Mouse (Mus musculus) heart, postnatal 25 days (tissue): Measurements from ENCODE around the gene Esd. TPM values are rescaled to one million over a fixed set of nuclear protein-coding genes. Genes with fewer than 3 reads are reported as not detected.

Source experiments
- DNase-seq: peaks from one replicate; pipeline ENCODE4 v3.0.0; 2022; ENCODE audit warnings: low spot score
- intact Hi-C: fragments of 180-260 bp; cut with DNase I; formaldehyde crosslinking; loops from one replicate; pipeline ENCODE4 v1.15.1; 2025
- total RNA-seq, 2 experiments: library from RNA; stranded (reverse); gene quantifications; 2 replicates each; pipeline ENCODE4 v1.2.3; 2021

Esd gene
- total RNA-seq, 2 experiments from 2014 or later = 122 to 131 TPM

- no peak for DNase-seq
- intact Hi-C loops = loop anchor here (5.0 kb wide), 1 partner anchor 47 kb away; no protein-coding TSS in a partner anchor
Observed at GRCm38 (mm10) chr14:74790535-74790934, 58.4 kb downstream of the Esd start.

GRCm38 (mm10) chr14:74792793-74793192 lies 60.7 kb downstream of the Esd start:
- intact Hi-C loops = loop anchor here (2.0 to 5.0 kb wide), 2 partner anchors 45 to 158 kb away; no protein-coding TSS in a partner anchor

GRCm38 (mm10) chr14:74794931-74795330 lies 62.8 kb downstream of the Esd start:
- intact Hi-C loops = loop anchor here (5.0 kb wide), 1 partner anchor 42 kb away; no protein-coding TSS in a partner anchor
- DNase-seq = no peak

More at GRCm38 (mm10) chr14:74792793-74793192, 60.7 kb downstream of the Esd start:
- DNase-seq = no peak

GRCm38 (mm10) chr14:74797386-74798062 lies 65.4 kb downstream of the Esd start:
- no peak for DNase-seq
- intact Hi-C loops = no loop called here

GRCm38 (mm10) chr14:74798063-74798890 lies 66.2 kb downstream of the Esd start:
- DNase-seq = no peak
- intact Hi-C loops = no loop called here

Other genes with a start within 250 kb of the Esd start
- gene Htr2a, start 91.5 kb upstream of the Esd start, total RNA-seq = under 1 TPM; 0.75 to 0.78 TPM
- gene Lrch1, start 215.6 kb downstream of the Esd start, total RNA-seq = 10 to 100 TPM; 16.8 to 17.9 TPM